Mouse (Mus musculus) gonadal fat pad, adult 2 months (tissue): Measurements from ENCODE around the gene Abhd2. TPM values are rescaled to one million over a fixed set of nuclear protein-coding genes. Genes with fewer than 3 reads are reported as not detected.

Experiments
- DNase-seq: peaks from one replicate; pipeline ENCODE4 v3.0.0-alpha.2; 2012; ENCODE audit warnings: low read depth
- polyA plus RNA-seq: library from polyadenylated mRNA; depleted of rRNA; stranded (reverse); fragments of >200 nt; gene quantifications from 2 replicates; pipeline ENCODE4 v1.2.3, GENCODE M21; 2012

The Abhd2 gene
- polyA plus RNA-seq, 1 experiment, result 183 TPM

- no peak for DNase-seq
Observed at GRCm38 (mm10) chr7:79318110-79318801, 45.3 kb downstream of the Abhd2 start.

GRCm38 (mm10) chr7:79323855-79324254 is 50.9 kb downstream of the Abhd2 start:
- no peak for DNase-seq

GRCm38 (mm10) chr7:79328769-79329168 is 55.8 kb downstream of the Abhd2 start:
- no peak for DNase-seq

- no peak for DNase-seq
Observed at GRCm38 (mm10) chr7:79331197-79331596, 58.2 kb downstream of the Abhd2 start.

- DNase-seq, result no peak
Observed at GRCm38 (mm10) chr7:79333419-79333818, 60.4 kb downstream of the Abhd2 start.

GRCm38 (mm10) chr7:79336362-79336910 is 63.4 kb downstream of the Abhd2 start:
- no peak for DNase-seq

GRCm38 (mm10) chr7:79345902-79346301 is 72.9 kb downstream of the Abhd2 start:
- no peak for DNase-seq

GRCm38 (mm10) chr7:79346555-79347075 is 73.6 kb downstream of the Abhd2 start:
- DNase-seq, result no peak

GRCm38 (mm10) chr7:79347108-79347813 is 74.3 kb downstream of the Abhd2 start:
- no peak for DNase-seq

GRCm38 (mm10) chr7:79348816-79349215 is 75.8 kb downstream of the Abhd2 start:
- no peak for DNase-seq

GRCm38 (mm10) chr7:79349738-79350386 is 76.9 kb downstream of the Abhd2 start:
- no peak for DNase-seq

GRCm38 (mm10) chr7:79358350-79359182 is 85.6 kb downstream of the Abhd2 start:
- no peak for DNase-seq

- DNase-seq, result no peak
Observed at GRCm38 (mm10) chr7:79359183-79359435, 86.1 kb downstream of the Abhd2 start.

- DNase-seq, result no peak
Observed at GRCm38 (mm10) chr7:79360056-79360455, 87.1 kb downstream of the Abhd2 start.

GRCm38 (mm10) chr7:79362208-79362607 is 89.2 kb downstream of the Abhd2 start:
- DNase-seq, result no peak

- no peak for DNase-seq
Observed at GRCm38 (mm10) chr7:79362830-79363229, 89.8 kb downstream of the Abhd2 start.

- DNase-seq, result no peak
Observed at GRCm38 (mm10) chr7:79363370-79364043, 90.5 kb downstream of the Abhd2 start.

GRCm38 (mm10) chr7:79368664-79369063 is 95.7 kb downstream of the Abhd2 start:
- no peak for DNase-seq

- no peak for DNase-seq
Observed at GRCm38 (mm10) chr7:79369416-79369815, 96.4 kb downstream of the Abhd2 start.

- no peak for DNase-seq
Observed at GRCm38 (mm10) chr7:79371321-79371879, 98.4 kb downstream of the Abhd2 start.

GRCm38 (mm10) chr7:79374017-79374416 is 101.0 kb downstream of the Abhd2 start:
- no peak for DNase-seq
